Comparison of ENCODE assay signal across 14 mouse cellular contexts in genomic region chr1:153235576-153235975, GRCm38 (mm10). TPM values are rescaled to one million over a fixed set of nuclear protein-coding genes. Genes with fewer than 3 reads are reported as not detected.
DNase-seq lines count a peak whose midpoint lies in the region; ATAC-seq and TF ChIP-seq lines count a peak whose summit lies in the region.
"Had no signal": no experiment of that assay in that cellular context is flagged by ENCODE, and none has a peak within 500 bp of the region (broad histone marks: within the 10 kb centered on the region; RNA-seq: fewer than 3 reads in every experiment).

No protein-coding gene starts in this region.

- H3K9me3 ChIP-seq in heart, embryonic 11.5 days (replicated peaks; ENCODE audit: control insufficient read depth, low read length): no peaks in the 10 kb centered on the region
- H3K9me3 ChIP-seq in heart, postnatal 0 days (replicated peaks; ENCODE audit: control insufficient read depth, low read length): no peaks in the 10 kb centered on the region
- H3K9me3 ChIP-seq: embryonic facial prominence, embryonic 12.5 days; liver, embryonic 15.5 days had no signal

- intact Hi-C loops in heart, adult 2 months (cut with DNase I): no loop called here

- H3K4me1 ChIP-seq in heart, adult 2 months (ENCODE audit: control insufficient read depth, insufficient read depth, low read length): peaks cover 2% of the 10 kb centered on the region
- no peaks in the 10 kb centered on the region for H3K4me1 ChIP-seq in heart, embryonic 11.5 days (ENCODE audit: control insufficient read depth, insufficient read depth, low read length)
- H3K4me1 ChIP-seq in heart, postnatal 0 days (ENCODE audit: control insufficient read depth, insufficient read depth): no peaks in the 10 kb centered on the region
- H3K4me1 ChIP-seq: embryonic facial prominence, embryonic 12.5 days; liver, embryonic 15.5 days had no signal

- no peak for TF ChIP-seq POLR2A in heart, adult 2 months (IDR thresholded peaks at IDR 0.05; ENCODE audit: insufficient read depth, low read depth, low read length)

- H3K27ac ChIP-seq in heart, adult 2 months: peak overlapping the region; percentile 40
- no peak overlapping the region for H3K27ac ChIP-seq in heart, embryonic 11.5 days (ENCODE audit: low read depth, low read length)
- 0 out of 2 replicates have a peak overlapping the region, but pooled peaks have one; percentile 25 for H3K27ac ChIP-seq in heart, postnatal 0 days (ENCODE audit: low read depth)
- H3K27ac ChIP-seq: embryonic facial prominence, embryonic 12.5 days; liver, embryonic 15.5 days had no signal

- no peak for TF ChIP-seq EP300 in heart, adult 2 months (IDR thresholded peaks at IDR 0.05; ENCODE audit: insufficient read depth, low read depth, low read length)
- no peak for TF ChIP-seq EP300 in heart, postnatal 0 days (IDR thresholded peaks at IDR 0.05; ENCODE audit: low read depth)

- no peaks in the 10 kb centered on the region for H3K79me2 ChIP-seq in heart, adult 2 months (replicated peaks; ENCODE audit: control insufficient read depth, insufficient read depth, low read length)

- H3K4me2 ChIP-seq in heart, embryonic 11.5 days: no peak overlapping the region
- no peak overlapping the region for H3K4me2 ChIP-seq in heart, postnatal 0 days (ENCODE audit: low read depth, low read length)
- H3K4me2 ChIP-seq: embryonic facial prominence, embryonic 12.5 days; liver, embryonic 15.5 days; midbrain, embryonic 11.5 days had no signal

- peaks cover 4% of the 10 kb centered on the region for H3K36me3 ChIP-seq in heart, adult 2 months (ENCODE audit: control insufficient read depth, insufficient read depth, low read length)
- H3K36me3 ChIP-seq in heart, embryonic 11.5 days (ENCODE audit: control insufficient read depth, insufficient read depth, low read length): peaks cover 23% of the 10 kb centered on the region
- peaks cover 82% of the 10 kb centered on the region for H3K36me3 ChIP-seq in heart, postnatal 0 days (replicated peaks; ENCODE audit: control insufficient read depth, insufficient read depth, low read length)

- no peaks in the 10 kb centered on the region for H3K27me3 ChIP-seq in heart, adult 2 months (ENCODE audit: control insufficient read depth, insufficient read depth, low read length)
- no peaks in the 10 kb centered on the region for H3K27me3 ChIP-seq in heart, embryonic 11.5 days (ENCODE audit: control insufficient read depth, insufficient read depth, low read length)
- H3K27me3 ChIP-seq in heart, postnatal 0 days (ENCODE audit: control insufficient read depth, insufficient read depth, low read length): no peaks in the 10 kb centered on the region
- H3K27me3 ChIP-seq: embryonic facial prominence, embryonic 12.5 days; liver, embryonic 15.5 days had no signal

- no peak overlapping the region for H3K4me3 ChIP-seq in heart, adult 2 months
- H3K4me3 ChIP-seq in heart, embryonic 11.5 days (ENCODE audit: low read depth, low read length): no peak overlapping the region
- no peak overlapping the region for H3K4me3 ChIP-seq in heart, postnatal 0 days (ENCODE audit: low read depth, low read length)
- H3K4me3 ChIP-seq: embryonic facial prominence, embryonic 12.5 days; liver, embryonic 15.5 days had no signal

- 25% methylated on average over 4 of the region's 4 CpGs for WGBS in heart, adult 2 months
- 77% methylated on average over 4 of the region's 4 CpGs for WGBS in heart, embryonic 11.5 days (ENCODE audit: insufficient replicate concordance)
- 47% methylated on average over 4 of the region's 4 CpGs for WGBS in heart, postnatal 0 days

- no peak for DNase-seq in heart, adult 2 months
- peak; percentile 37 for DNase-seq in kidney, postnatal 14 days
- DNase-seq in kidney, postnatal 10 days: no peak
- DNase-seq in NIH3T3 (ENCODE audit: low read depth): peak; percentile 40
- DNase-seq in heart, postnatal 0 days (ENCODE audit: low spot score): peak; percentile 44
- DNase-seq in frontal cortex, postnatal 10 days (ENCODE audit: low spot score in 2 of 2): no peak
- DNase-seq: cerebellum, adult 9-11 months; thymus, postnatal 4 days had no signal

- no peak for TF ChIP-seq CTCF in heart, adult 2 months (IDR thresholded peaks at IDR 0.05)
- TF ChIP-seq CTCF in heart, postnatal 0 days (IDR thresholded peaks at IDR 0.05; ENCODE audit: low read depth): no peak

- ATAC-seq in heart, embryonic 11.5 days (replicated peaks; ENCODE audit: insufficient number of reproducible peaks, low FRiP score, low TSS enrichment): no peak
- ATAC-seq in heart, postnatal 0 days (ENCODE audit: insufficient read depth, low read depth): no peak
- ATAC-seq: forebrain, embryonic 16.5 days; inflammation-experienced regulatory T-cells, adult 6 months had no signal

- H3K9ac ChIP-seq in heart, adult 2 months (ENCODE audit: low read depth, low read length): peak overlapping the region; percentile 1; the same call in 1 of the 2 replicates
- H3K9ac ChIP-seq in heart, embryonic 11.5 days (ENCODE audit: low read depth, low read length): no peak overlapping the region
- H3K9ac ChIP-seq in heart, postnatal 0 days (replicated peaks; ENCODE audit: low read depth, low read length): no peak overlapping the region
- H3K9ac ChIP-seq: embryonic facial prominence, embryonic 12.5 days; liver, embryonic 15.5 days had no signal

RNA-seq across cellular contexts. Expression of gene Lamc2, which starts 49.3 kb away (rescaled TPM):
- 10 to 100 TPM in 1 of 2 experiments, 1 to 10 TPM in 1; 9.3 to 11.8 TPM for total RNA-seq in heart, adult 2 months (2021)
- polyA plus RNA-seq in heart, adult 2 months (2012; rRNA removed): 1.6 and 2.5 TPM in 2 replicates
- 3.4 and 6.2 TPM in 2 replicates for polyA plus RNA-seq in heart, embryonic 11.5 days (2014; fragmentation: Nextera tagmentation; extraction: Ambion mirVana)
- 10.2 and 13.2 TPM in 2 replicates for total RNA-seq in heart, postnatal 0 days (2014; rRNA removed; ENCODE audit: low replicate concordance)
- 4.1 and 6.0 TPM in 2 replicates for polyA plus RNA-seq in heart, postnatal 0 days (2015; fragmentation: Nextera tagmentation; extraction: Ambion mirVana)

Comparison
In these comparisons a context has a peak if more than half of its experiments do, and no peak if none do; other contexts are left out.
1. DNase-seq: peak in kidney, postnatal 14 days (single experiment), NIH3T3 (single experiment) and heart, postnatal 0 days (single experiment); none in heart, adult 2 months (0 of 2), kidney, postnatal 10 days (single experiment) and frontal cortex, postnatal 10 days (0 of 2).